Comparison of ENCODE assay signal across 9 mouse cellular contexts in the genomic region with DNA sequence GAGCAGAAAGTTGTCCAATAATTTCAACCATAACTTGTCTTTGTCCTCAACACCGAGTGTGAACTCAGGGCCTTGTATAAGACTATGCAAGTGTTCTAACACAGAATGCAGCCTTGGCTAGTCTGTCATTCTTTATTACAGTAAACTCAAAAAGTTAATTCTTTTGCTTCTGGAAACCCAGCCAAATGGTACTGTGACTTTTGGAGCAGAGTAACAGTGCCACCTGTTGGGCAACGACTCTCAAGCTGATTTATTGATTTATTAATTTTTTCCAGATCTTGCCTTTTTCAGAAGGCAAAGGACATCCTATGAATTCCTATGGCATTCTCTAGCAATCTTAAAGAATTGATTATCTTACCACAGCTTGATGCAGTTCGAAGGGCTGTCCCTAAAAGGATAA. TPM values are rescaled to one million over a fixed set of nuclear protein-coding genes. Genes with fewer than 3 reads are reported as not detected.
DNase-seq lines count a peak whose midpoint lies in the region; ATAC-seq and TF ChIP-seq lines count a peak whose summit lies in the region.
"Had no signal": no experiment of that assay in that cellular context is flagged by ENCODE, and none has a peak within 500 bp of the region (broad histone marks: within the 10 kb centered on the region; RNA-seq: fewer than 3 reads in every experiment).

No protein-coding gene starts in this region.

- TF ChIP-seq CTCF in left cerebral cortex, adult 2 months (IDR thresholded peaks at IDR 0.05), result peak; percentile 72
- TF ChIP-seq CTCF in kidney, postnatal 0 days (IDR thresholded peaks at IDR 0.05; ENCODE audit: low read depth), result peak; percentile 82

- H3K27ac ChIP-seq in left cerebral cortex, adult 2 months, result no peak overlapping the region
- H3K27ac ChIP-seq in kidney, postnatal 0 days, result no peak overlapping the region
- H3K27ac ChIP-seq: embryonic facial prominence, embryonic 15.5 days; liver, embryonic 15.5 days had no signal

- WGBS in kidney, postnatal 0 days, result 39% methylated on average over 3 of the region's 3 CpGs

- no peaks in the 10 kb centered on the region for H3K27me3 ChIP-seq in kidney, postnatal 0 days (ENCODE audit: insufficient read depth, low read length)
- H3K27me3 ChIP-seq: embryonic facial prominence, embryonic 15.5 days; liver, embryonic 15.5 days had no signal

- intact Hi-C loops in left cerebral cortex, adult 2 months (cut with DNase I), result loop anchor here (1.0 kb wide), 1 partner anchor 400 kb away; no protein-coding TSS in a partner anchor

- peaks cover 4% of the 10 kb centered on the region; the same call in 1 of the 2 replicates for H3K4me1 ChIP-seq in kidney, postnatal 0 days (replicated peaks; ENCODE audit: insufficient read depth, low read length)
- H3K4me1 ChIP-seq: liver, embryonic 15.5 days had no signal

- ATAC-seq in kidney, postnatal 0 days (replicated peaks; ENCODE audit: low FRiP score, low read depth), result no peak

- H3K9me3 ChIP-seq in kidney, postnatal 0 days (replicated peaks; ENCODE audit: low read length), result no peaks in the 10 kb centered on the region
- H3K9me3 ChIP-seq: embryonic facial prominence, embryonic 15.5 days; liver, embryonic 15.5 days had no signal

- no peak overlapping the region for H3K4me2 ChIP-seq in kidney, postnatal 0 days (ENCODE audit: low read length)
- H3K4me2 ChIP-seq: embryonic facial prominence, embryonic 15.5 days; liver, embryonic 15.5 days had no signal

- no peak overlapping the region for H3K4me3 ChIP-seq in left cerebral cortex, adult 2 months
- H3K4me3 ChIP-seq in kidney, postnatal 0 days (replicated peaks; ENCODE audit: low read depth, low read length), result no peak overlapping the region
- H3K4me3 ChIP-seq: embryonic facial prominence, embryonic 15.5 days; liver, embryonic 15.5 days had no signal

- H3K9ac ChIP-seq in kidney, postnatal 0 days (ENCODE audit: low read depth, low read length), result no peak overlapping the region
- H3K9ac ChIP-seq: embryonic facial prominence, embryonic 15.5 days; liver, embryonic 15.5 days had no signal

- no peaks in the 10 kb centered on the region for H3K36me3 ChIP-seq in kidney, postnatal 0 days (ENCODE audit: insufficient read depth, low read length)
- H3K36me3 ChIP-seq: embryonic facial prominence, embryonic 15.5 days; liver, embryonic 15.5 days had no signal

- peak in 1 of 2 experiments; percentile 13 for DNase-seq in left cerebral cortex, adult 2 months (ENCODE audit: extremely low spot score in 1 of 2, low spot score in 2 of 2)
- no peak for DNase-seq in left cerebral cortex, adult 8-10 months (ENCODE audit: low spot score in 2 of 2)
- DNase-seq in MEL-GATA-1-ER (ENCODE audit: extremely low read depth, low read depth), result peak; percentile 2
- DNase-seq in adrenal gland, postnatal 36 days, result peak; percentile 15 to 58
- DNase-seq in kidney, postnatal 0 days (ENCODE audit: low spot score), result peak; percentile 73
- DNase-seq in retina, postnatal 1 day, result peak; percentile 28
- no peak for DNase-seq in cerebellum, postnatal 25 days

RNA-seq across cellular contexts. Expression of gene C1qtnf3, which starts 51.1 kb away (rescaled TPM):
- under 1 TPM in 1 of 2 experiments, not detected in 1; 0.14 TPM for total RNA-seq in left cerebral cortex, adult 2 months (2021)
- under 1 TPM in 1 of 4 experiments, not detected in 3; 0.27 TPM for total RNA-seq in left cerebral cortex, adult 8-10 months (2022)
- total RNA-seq in adrenal gland, postnatal 36 days (2021), result 1 to 10 TPM; 1.2 to 1.3 TPM
- 20.1 and 24.0 TPM in 2 replicates for polyA plus RNA-seq in kidney, postnatal 0 days (2015; fragmentation: Nextera tagmentation; extraction: Ambion mirVana)

Comparison
In these comparisons a context has a peak if more than half of its experiments do, and no peak if none do; other contexts are left out.
1. DNase-seq: peak in MEL-GATA-1-ER (single experiment), adrenal gland, postnatal 36 days (2 of 2), kidney, postnatal 0 days (single experiment) and retina, postnatal 1 day (single experiment); none in left cerebral cortex, adult 8-10 months (0 of 2) and cerebellum, postnatal 25 days (0 of 2).